Mouse (Mus musculus) stomach, embryonic 15.5 days (tissue): ENCODE measurements around the gene Gtpbp6. TPM values are rescaled to one million over a fixed set of nuclear protein-coding genes. Genes with fewer than 3 reads are reported as not detected.
"Not testable (repeated sequence)": the region's sequence is repeated elsewhere in the genome, so short reads cannot be mapped to it uniquely, and the experiment has no call there.

Experiments
- ATAC-seq: fragments of 200-750 bp; cut with Nextera tagmentation; 2 replicates; pipeline ENCODE4 v1.8.0; 2017; ENCODE audit warnings: low read depth, moderate number of reproducible peaks, moderate TSS enrichment; ENCODE audit not compliant: insufficient read depth, low FRiP score
- H3K27ac ChIP-seq: fragments of 300-500 bp; sonication (generic); 2 replicates; pipeline ENCODE4 v1.5.1; 2015; ENCODE audit warnings: mild to moderate bottlenecking, inconsistent platforms
- H3K27me3 ChIP-seq: fragments of 300-500 bp; sonication (generic); replicated peaks from 2 replicates; pipeline ENCODE4 v1.6.1; 2015; ENCODE audit warnings: inconsistent platforms
- H3K36me3 ChIP-seq: fragments of 300-500 bp; sonication (generic); 2 replicates; pipeline ENCODE4 v1.6.1; 2015; ENCODE audit warnings: inconsistent platforms
- H3K4me1 ChIP-seq: fragments of 300-500 bp; sonication (generic); 2 replicates; pipeline ENCODE4 v1.6.1; 2015; ENCODE audit warnings: inconsistent platforms
- H3K4me2 ChIP-seq: fragments of 300-500 bp; sonication (generic); 2 replicates; pipeline ENCODE4 v1.6.1; 2015; ENCODE audit warnings: mild to moderate bottlenecking, inconsistent platforms
- H3K4me3 ChIP-seq: fragments of 300-500 bp; sonication (generic); replicated peaks from 2 replicates; pipeline ENCODE4 v1.5.1; 2015; ENCODE audit warnings: inconsistent platforms
- H3K9ac ChIP-seq: fragments of 300-500 bp; sonication (generic); 2 replicates; pipeline ENCODE4 v1.6.1; 2015; ENCODE audit warnings: inconsistent platforms
- H3K9me3 ChIP-seq: fragments of 300-500 bp; sonication (generic); 2 replicates; pipeline ENCODE4 v1.6.1; 2016; ENCODE audit warnings: inconsistent platforms
- WGBS: fragments of 180-500 bp; shearing (Covaris S2); methylation state at CpG from one replicate; pipeline ENCODE4 v1.1.7; 2015; 5-methylcytosine and 5-hydroxymethylcytosine counted together
- polyA plus RNA-seq: library from polyadenylated mRNA; unstranded; fragments of >200 nt; fragmentation: Nextera tagmentation; extraction: Ambion mirVana; gene quantifications from 2 replicates; pipeline ENCODE4 v1.2.1, GENCODE M21; 2015

The Gtpbp6 gene
- polyA plus RNA-seq = 28.7 and 32.3 TPM in 2 replicates

DNA sequence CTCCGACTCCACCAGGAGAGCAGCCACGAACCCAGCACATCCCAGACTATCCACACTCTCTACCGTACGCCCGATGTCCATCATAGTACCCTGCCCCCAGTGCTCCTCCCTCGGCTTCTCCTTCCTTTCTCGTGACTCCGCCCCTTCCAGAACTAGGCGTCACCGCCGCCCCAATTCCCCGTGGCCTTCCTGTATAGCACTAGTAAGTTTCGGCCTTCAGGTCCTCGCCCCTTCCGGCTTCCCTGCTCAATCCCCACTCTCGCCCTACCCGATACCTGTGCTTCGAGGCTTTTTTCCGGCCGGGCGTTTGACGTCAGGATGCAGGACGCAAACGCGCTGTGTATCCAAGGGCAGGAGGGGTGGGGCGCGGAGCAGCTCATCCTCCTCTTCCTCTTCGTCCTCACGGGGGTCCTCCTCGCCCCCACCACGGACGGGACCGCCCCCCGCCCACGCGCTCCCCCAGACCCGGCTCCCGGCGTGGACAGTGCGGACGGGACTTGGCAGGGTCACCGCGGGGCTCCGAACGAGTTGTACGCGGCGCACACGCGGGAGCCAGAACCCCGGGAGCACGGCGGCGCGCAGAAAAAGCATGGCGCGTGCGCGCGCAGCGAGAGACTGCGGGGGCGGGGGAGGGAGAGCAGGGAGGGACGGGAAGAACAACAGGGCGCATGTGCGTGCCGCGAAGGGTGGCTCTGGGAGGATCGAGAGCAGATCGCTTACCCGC, at the start of gene Gtpbp6:
Gtpbp6 (minus strand) TSS at position 617 of the 724 bp plus-strand sequence.
- under 1% methylated on average over 71 of the region's 71 CpGs for WGBS
- peaks cover 38% of the 10 kb centered on the region for H3K36me3 ChIP-seq
- H3K27me3 ChIP-seq = no peaks in the 10 kb centered on the region
- H3K9me3 ChIP-seq = no peaks in the 10 kb centered on the region
- peak within 1 kb of the TSS; percentile 87 for H3K4me2 ChIP-seq
- H3K4me3 ChIP-seq = peak within 1 kb of the TSS; percentile 84
- peaks cover 8% of the 10 kb centered on the region for H3K4me1 ChIP-seq
- H3K9ac ChIP-seq = peak within 1 kb of the TSS; percentile 67
- ATAC-seq = peak; percentile 90
- H3K27ac ChIP-seq = peak within 1 kb of the TSS; percentile 100

GRCm38 (mm10) chr5:110143007-110143406, 35.0 kb upstream of the Gtpbp6 start:
- Histone ChIP-seq H3K36me3 (peaks cover 28% of the 10 kb centered on the region), H3K4me2 (no peak overlapping the region), H3K4me1 (no peaks in the 10 kb centered on the region), H3K27ac (no peak overlapping the region), H3K27me3 (no peaks in the 10 kb centered on the region), H3K9ac (no peak overlapping the region), H3K9me3 (no peaks in the 10 kb centered on the region), H3K4me3 (no peak overlapping the region)
- ATAC-seq = no peak
- 90% methylated on average over 5 of the region's 5 CpGs for WGBS

GRCm38 (mm10) chr5:110142309-110142708, 34.3 kb upstream of the Gtpbp6 start:
- Histone ChIP-seq H3K9me3 (no peaks in the 10 kb centered on the region), H3K27me3 (no peaks in the 10 kb centered on the region), H3K27ac (no peak overlapping the region), H3K36me3 (peaks cover 28% of the 10 kb centered on the region), H3K4me3 (no peak overlapping the region), H3K9ac (no peak overlapping the region), H3K4me1 (no peaks in the 10 kb centered on the region), H3K4me2 (no peak overlapping the region)
- no peak for ATAC-seq
- WGBS = 89% methylated on average over 2 of the region's 2 CpGs

GRCm38 (mm10) chr5:110140424-110140823, 32.4 kb upstream of the Gtpbp6 start:
- Histone ChIP-seq H3K36me3 (peaks cover 18% of the 10 kb centered on the region), H3K9me3 (no peaks in the 10 kb centered on the region)

GRCm38 (mm10) chr5:110139325-110139724, 31.3 kb upstream of the Gtpbp6 start:
- Histone ChIP-seq H3K9ac (no peak overlapping the region), H3K4me1 (no peaks in the 10 kb centered on the region), H3K9me3 (no peaks in the 10 kb centered on the region), H3K4me3 (no peak overlapping the region), H3K36me3 (peaks cover 13% of the 10 kb centered on the region), H3K27me3 (no peaks in the 10 kb centered on the region), H3K27ac (no peak overlapping the region), H3K4me2 (no peak overlapping the region)
- no peak for ATAC-seq
- 92% methylated on average over 3 of the region's 3 CpGs for WGBS

More at GRCm38 (mm10) chr5:110140424-110140823, 32.4 kb upstream of the Gtpbp6 start:
- no peaks in the 10 kb centered on the region for H3K27me3 ChIP-seq
- no peaks in the 10 kb centered on the region for H3K4me1 ChIP-seq
- no peak overlapping the region for H3K9ac ChIP-seq
- 91% methylated on average over 7 of the region's 7 CpGs for WGBS
- ATAC-seq = no peak
- H3K4me2 ChIP-seq = no peak overlapping the region
- H3K4me3 ChIP-seq = no peak overlapping the region
- H3K27ac ChIP-seq = no peak overlapping the region

DNA sequence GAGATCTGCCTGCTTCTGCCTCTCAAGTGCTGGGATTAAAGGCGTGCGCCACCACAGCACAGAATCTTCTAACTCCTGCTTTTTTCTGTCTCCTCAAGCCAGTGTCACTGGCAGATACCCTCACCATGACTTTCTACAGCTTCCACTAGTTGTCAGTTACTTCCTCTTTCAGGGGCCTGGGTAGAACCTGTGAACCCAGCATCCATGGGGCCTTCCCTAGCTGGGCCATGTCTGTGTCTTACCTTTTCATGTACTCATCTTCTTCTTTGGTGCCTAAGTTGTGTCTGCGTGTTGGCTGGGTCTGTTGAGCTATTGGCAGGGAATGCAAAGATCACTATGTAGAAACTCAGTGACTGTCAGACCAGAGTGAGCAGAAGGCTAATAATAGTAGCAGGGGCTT, 29.8 kb upstream of the Gtpbp6 start:
- no peaks in the 10 kb centered on the region for H3K9me3 ChIP-seq
- no peak overlapping the region for H3K4me2 ChIP-seq
- H3K27me3 ChIP-seq = no peaks in the 10 kb centered on the region
- peaks cover 4% of the 10 kb centered on the region; the same call in 1 of the 2 replicates for H3K36me3 ChIP-seq
- WGBS = 95% methylated on average over 3 of the region's 3 CpGs
- ATAC-seq = no peak
- H3K9ac ChIP-seq = no peak overlapping the region
- no peak overlapping the region for H3K4me3 ChIP-seq
- H3K4me1 ChIP-seq = no peaks in the 10 kb centered on the region
- no peak overlapping the region for H3K27ac ChIP-seq

GRCm38 (mm10) chr5:110136087-110136464, 28.1 kb upstream of the Gtpbp6 start:
- no peak for ATAC-seq
- WGBS = 6% methylated on average over 18 of the region's 18 CpGs
- Histone ChIP-seq H3K9me3 (no peaks in the 10 kb centered on the region), H3K4me2 (peak overlapping the region; percentile 81), H3K36me3 (peaks cover 4% of the 10 kb centered on the region; the same call in 1 of the 2 replicates), H3K4me3 (peak overlapping the region; percentile 88), H3K27me3 (no peaks in the 10 kb centered on the region), H3K9ac (peak overlapping the region; percentile 59), H3K4me1 (no peaks in the 10 kb centered on the region), H3K27ac (peak overlapping the region; percentile 58; the same call in 1 of the 2 replicates)

DNA sequence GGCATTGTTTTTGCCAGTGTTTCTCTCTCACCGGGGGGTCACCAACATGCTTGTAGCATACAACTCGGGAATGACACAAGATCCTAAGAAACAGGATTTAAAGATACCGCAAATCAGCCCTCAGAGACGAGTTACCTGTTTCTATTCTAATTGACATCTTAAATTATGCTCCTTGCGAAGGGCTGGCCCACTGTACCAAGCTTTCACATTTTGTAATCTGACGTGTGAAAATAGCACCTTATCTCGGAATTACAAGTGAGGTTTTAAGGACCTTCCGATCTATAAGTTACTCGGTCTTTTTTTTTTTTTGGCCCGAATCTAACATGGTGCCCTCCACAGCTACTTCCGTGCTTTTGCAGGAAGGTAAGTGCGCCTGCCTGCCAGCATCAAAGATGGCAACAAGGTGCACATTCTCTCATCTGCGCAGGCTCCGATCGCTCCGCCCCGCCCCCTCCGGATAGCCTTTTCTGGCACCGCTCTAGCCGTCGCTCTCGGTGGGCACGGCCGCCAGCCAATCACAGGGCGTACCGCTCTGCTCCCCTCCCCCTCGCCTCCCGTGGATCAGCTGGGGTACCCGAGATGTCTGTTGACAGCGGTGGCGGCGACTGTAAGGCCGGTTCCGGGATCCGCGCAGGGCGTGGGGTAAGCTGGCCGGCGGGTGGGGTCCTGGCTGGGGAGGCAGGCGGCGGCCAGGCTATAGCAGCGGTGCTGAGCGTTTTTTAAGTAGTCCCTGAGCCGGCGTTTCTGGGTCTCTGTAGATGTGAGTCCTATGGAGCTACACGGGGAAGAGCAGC, 27.5 kb upstream of the Gtpbp6 start, which contains the start of gene Chfr:
Chfr (plus strand) TSS at position 550 of the 794 bp plus-strand sequence.
- Histone ChIP-seq H3K4me3 (peak within 1 kb of the TSS; percentile 88), H3K36me3 (peaks cover 4% of the 10 kb centered on the region; the same call in 1 of the 2 replicates), H3K4me1 (no peaks in the 10 kb centered on the region), H3K9ac (peak within 1 kb of the TSS; percentile 59), H3K9me3 (no peaks in the 10 kb centered on the region), H3K4me2 (peak within 1 kb of the TSS; percentile 81), H3K27ac (peak within 1 kb of the TSS; percentile 58; the same call in 1 of the 2 replicates), H3K27me3 (no peaks in the 10 kb centered on the region)
- WGBS = 4% methylated on average over 46 of the region's 46 CpGs
- ATAC-seq = peak; percentile 100

DNA sequence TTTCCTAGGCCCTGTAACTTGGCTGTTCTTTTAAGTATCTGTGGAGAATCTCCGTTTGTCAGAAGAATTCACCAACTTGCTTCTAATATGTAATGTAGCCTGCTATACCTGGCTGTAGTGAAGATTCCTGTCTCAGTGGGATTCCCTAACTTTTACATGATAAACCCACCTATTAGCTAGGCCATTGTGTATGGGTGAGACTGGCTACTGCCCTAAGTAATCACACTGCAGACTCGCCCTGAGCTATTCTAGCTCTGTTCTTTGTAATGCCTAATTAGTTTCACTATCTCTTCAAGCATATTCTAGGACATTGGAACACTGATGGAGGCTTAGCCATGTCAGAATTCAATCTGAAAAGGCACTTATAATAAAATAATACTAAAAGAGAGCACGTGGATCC, 14.4 kb upstream of the Gtpbp6 start:
- WGBS = 83% methylated on average over 3 of the region's 3 CpGs
- not testable (repeated sequence) for H3K9me3 ChIP-seq
- H3K36me3 ChIP-seq = peaks cover 11% of the 10 kb centered on the region

DNA sequence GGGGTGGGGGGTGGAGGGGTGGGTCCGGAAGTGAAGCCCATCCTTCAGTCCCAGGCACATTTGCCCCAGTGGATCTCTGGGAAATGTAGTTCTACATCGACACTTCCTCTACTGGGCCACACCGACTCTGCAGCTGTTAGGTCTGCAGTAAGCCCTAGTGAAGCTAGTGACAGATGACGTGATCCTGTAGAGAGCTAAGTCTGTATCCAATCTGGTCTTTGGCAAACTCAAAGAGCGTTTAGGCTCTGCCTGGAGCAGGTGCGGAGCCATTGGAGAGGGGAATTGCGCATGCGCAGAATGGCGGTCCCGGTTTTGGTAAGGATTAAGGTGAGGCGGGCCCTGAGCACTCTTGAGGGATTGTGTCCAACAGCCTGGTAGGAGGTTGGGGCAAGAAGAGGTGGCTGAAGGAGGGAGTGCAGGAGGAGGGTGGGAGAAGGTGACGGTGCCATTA, 2.0 kb upstream of the Gtpbp6 start, which contains the start of gene Zfp605:
Zfp605 (plus strand) TSS at position 102 of the 451 bp plus-strand sequence.
- H3K27me3 ChIP-seq = no peaks in the 10 kb centered on the region
- H3K9me3 ChIP-seq = no peaks in the 10 kb centered on the region
- 1% methylated on average over 12 of the region's 12 CpGs for WGBS
- ATAC-seq = peak; percentile 11
- peak within 1 kb of the TSS; percentile 58 for H3K4me3 ChIP-seq
- peaks cover 8% of the 10 kb centered on the region for H3K4me1 ChIP-seq
- peak within 1 kb of the TSS; percentile 80 for H3K4me2 ChIP-seq
- peak within 1 kb of the TSS; percentile 82 for H3K27ac ChIP-seq
- peak within 1 kb of the TSS; percentile 37; the same call in 1 of the 2 replicates for H3K9ac ChIP-seq
- H3K36me3 ChIP-seq = peaks cover 23% of the 10 kb centered on the region

More for the DNA sequence above, 14.4 kb upstream of the Gtpbp6 start:
- H3K27ac ChIP-seq, H3K9ac ChIP-seq, H3K4me1 ChIP-seq, H3K27me3 ChIP-seq, ATAC-seq, H3K4me3 ChIP-seq, H3K4me2 ChIP-seq: not testable (repeated sequence)

GRCm38 (mm10) chr5:110108305-110108628, 270 bp upstream of the Gtpbp6 start:
- peak overlapping the region; percentile 100 for H3K27ac ChIP-seq
- no peak for ATAC-seq
- peak overlapping the region; percentile 87 for H3K4me2 ChIP-seq
- H3K9ac ChIP-seq = no peak overlapping the region
- H3K4me1 ChIP-seq = peaks cover 8% of the 10 kb centered on the region
- 0% methylated on average over 7 of the region's 7 CpGs for WGBS
- peaks cover 40% of the 10 kb centered on the region for H3K36me3 ChIP-seq
- H3K9me3 ChIP-seq = no peaks in the 10 kb centered on the region
- H3K4me3 ChIP-seq = peak overlapping the region; percentile 84
- no peaks in the 10 kb centered on the region for H3K27me3 ChIP-seq
